27 mouse cellular contexts compared by ENCODE assay signal in the genomic region with DNA sequence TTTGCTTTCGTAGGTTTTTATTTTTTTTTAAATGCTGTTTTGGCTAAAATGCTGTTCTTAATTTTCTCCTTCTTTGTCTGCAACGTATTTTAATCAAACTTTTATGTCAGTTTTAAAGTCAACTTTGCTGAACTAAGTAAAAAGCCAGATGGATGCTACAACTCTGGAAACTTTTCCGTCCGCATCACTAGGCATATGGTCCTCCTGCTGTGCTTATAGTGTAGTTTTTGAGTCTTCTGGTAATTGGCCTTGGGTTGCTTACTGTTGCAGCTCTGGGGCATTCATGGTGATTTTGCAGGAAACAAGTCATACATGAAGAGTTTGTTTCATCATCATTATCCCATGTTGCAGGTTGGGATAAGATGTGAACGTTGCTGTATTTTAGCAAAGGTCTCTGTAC.
"Had no signal": no experiment of that assay in that cellular context is flagged by ENCODE, and none has a peak within 500 bp of the region (broad histone marks: within the 10 kb centered on the region; RNA-seq: fewer than 3 reads in every experiment).

No protein-coding gene starts in this region.

- DNase-seq: gastrocnemius, adult 2 months; gastrocnemius, postnatal 10 days; gastrocnemius, postnatal 25 days; heart, adult 18-20 months; heart, postnatal 10 days; heart, postnatal 4 days; kidney, adult 18-20 months; kidney, adult 8-10 months; kidney, postnatal 10 days; kidney, postnatal 25 days; kidney, postnatal 4 days; liver; liver, embryonic 13.5 days had no signal

- H3K27me3 ChIP-seq: heart, embryonic 12.5 days; hindbrain, embryonic 12.5 days; intestine, embryonic 15.5 days; limb, embryonic 12.5 days; liver, embryonic 13.5 days; liver, embryonic 15.5 days had no signal

- H3K36me3 ChIP-seq: hindbrain, embryonic 12.5 days; intestine, embryonic 15.5 days; liver, embryonic 13.5 days; liver, embryonic 15.5 days had no signal

- H3K4me3 ChIP-seq: gastrocnemius, adult 2 months; heart, embryonic 10.5 days; heart, embryonic 12.5 days; hindbrain, embryonic 10.5 days; hindbrain, embryonic 12.5 days; intestine, embryonic 15.5 days; left cerebral cortex, adult 2 months; limb, embryonic 10.5 days; limb, embryonic 12.5 days; liver, embryonic 13.5 days; liver, embryonic 15.5 days had no signal

- H3K27ac ChIP-seq: gastrocnemius, adult 2 months; heart, embryonic 10.5 days; hindbrain, embryonic 10.5 days; hindbrain, embryonic 12.5 days; hindbrain, embryonic 14.5 days; intestine, embryonic 15.5 days; left cerebral cortex, adult 2 months; limb, embryonic 10.5 days; liver, embryonic 13.5 days; liver, embryonic 15.5 days had no signal

- H3K4me1 ChIP-seq: heart, embryonic 10.5 days; heart, embryonic 12.5 days; intestine, embryonic 15.5 days; liver, embryonic 13.5 days; liver, embryonic 15.5 days had no signal

- H3K9me3 ChIP-seq: heart, embryonic 10.5 days; heart, embryonic 12.5 days; hindbrain, embryonic 10.5 days; hindbrain, embryonic 12.5 days; intestine, embryonic 15.5 days; limb, embryonic 10.5 days; limb, embryonic 12.5 days; liver, embryonic 13.5 days; liver, embryonic 15.5 days had no signal

- ATAC-seq: hindbrain, embryonic 16.5 days; inflammation-experienced regulatory T-cells, adult 6 months; intestine, embryonic 15.5 days; intestine, postnatal 0 days had no signal

- H3K9ac ChIP-seq: heart, embryonic 12.5 days; hindbrain, embryonic 12.5 days; hindbrain, embryonic 14.5 days; intestine, embryonic 15.5 days; limb, embryonic 12.5 days; liver, embryonic 13.5 days; liver, embryonic 15.5 days had no signal

- H3K4me2 ChIP-seq: heart, embryonic 12.5 days; hindbrain, embryonic 12.5 days; hindbrain, embryonic 14.5 days; intestine, embryonic 15.5 days; limb, embryonic 12.5 days; liver, embryonic 11.5 days; liver, embryonic 13.5 days; liver, embryonic 15.5 days had no signal
